Mouse (Mus musculus) CD4-positive, CD25-positive, alpha-beta regulatory T cell, adult 2 months (primary cell): ENCODE results near the gene Gcsh.

Experiments
- DNase-seq: peaks from one replicate; pipeline ENCODE4 v3.0.0-alpha.2; 2012; ENCODE audit warnings: low read depth, low spot score

Gcsh gene

GRCm38 (mm10) chr8:116978052-116978451, 15.3 kb downstream of the Gcsh start:
- DNase-seq: no peak

GRCm38 (mm10) chr8:116975606-116976005, 17.7 kb downstream of the Gcsh start:
- DNase-seq: no peak

GRCm38 (mm10) chr8:116975066-116975465, 18.3 kb downstream of the Gcsh start:
- no peak for DNase-seq

GRCm38 (mm10) chr8:116969531-116969930, 23.8 kb downstream of the Gcsh start:
- no peak for DNase-seq

- no peak for DNase-seq
Measured at GRCm38 (mm10) chr8:116954415-116954814, 38.9 kb downstream of the Gcsh start.

GRCm38 (mm10) chr8:116952428-116952827, 40.9 kb downstream of the Gcsh start:
- DNase-seq: peak; percentile 75

GRCm38 (mm10) chr8:116951778-116952177, 41.6 kb downstream of the Gcsh start:
- no peak for DNase-seq

- DNase-seq: no peak
Measured at GRCm38 (mm10) chr8:116951369-116951768, 42.0 kb downstream of the Gcsh start.

GRCm38 (mm10) chr8:116947589-116947988, 45.7 kb downstream of the Gcsh start:
- DNase-seq: no peak

- DNase-seq: no peak
Measured at GRCm38 (mm10) chr8:116946851-116947250, 46.5 kb downstream of the Gcsh start.

- DNase-seq: peak; percentile 71
Measured at GRCm38 (mm10) chr8:116946268-116946838, 47.0 kb downstream of the Gcsh start.

GRCm38 (mm10) chr8:116945169-116945910, 48.0 kb downstream of the Gcsh start:
- DNase-seq: peak; percentile 28

GRCm38 (mm10) chr8:116944385-116944696, 49.0 kb downstream of the Gcsh start:
- DNase-seq: no peak

- peak; percentile 54 for DNase-seq
Measured at GRCm38 (mm10) chr8:116943555-116944384, 49.6 kb downstream of the Gcsh start.

- peak; percentile 89 for DNase-seq
Measured at GRCm38 (mm10) chr8:116943161-116943554, 50.2 kb downstream of the Gcsh start, which contains the start of gene Atmin. Gene Atmin (plus strand): TSS chr8:116943393.

GRCm38 (mm10) chr8:116942284-116943058, 50.9 kb downstream of the Gcsh start:
- peak; percentile 27 for DNase-seq

- DNase-seq: no peak
Measured at GRCm38 (mm10) chr8:116935506-116935905, 57.8 kb downstream of the Gcsh start.

- DNase-seq: no peak
Measured at GRCm38 (mm10) chr8:116934976-116935375, 58.4 kb downstream of the Gcsh start.
